Mouse (Mus musculus) bone marrow, adult 2 months (tissue): ENCODE results near the gene Cdca7l.

Experiments used
- CTCF ChIP-seq: fragments of 200-500 bp; IDR thresholded peaks from 2 replicates; pipeline ENCODE4 v1.5.1; 2011; ENCODE audit warnings: low read length, control low read depth; ENCODE audit not compliant: control insufficient read depth, insufficient read depth
- POLR2A ChIP-seq: fragments of 200-500 bp; IDR thresholded peaks from 2 replicates; pipeline ENCODE4 v1.6.1; 2011; ENCODE audit warnings: low read depth, mild to moderate bottlenecking, control low read depth, low read length, borderline replicate concordance; ENCODE audit not compliant: control insufficient read depth

DNA sequence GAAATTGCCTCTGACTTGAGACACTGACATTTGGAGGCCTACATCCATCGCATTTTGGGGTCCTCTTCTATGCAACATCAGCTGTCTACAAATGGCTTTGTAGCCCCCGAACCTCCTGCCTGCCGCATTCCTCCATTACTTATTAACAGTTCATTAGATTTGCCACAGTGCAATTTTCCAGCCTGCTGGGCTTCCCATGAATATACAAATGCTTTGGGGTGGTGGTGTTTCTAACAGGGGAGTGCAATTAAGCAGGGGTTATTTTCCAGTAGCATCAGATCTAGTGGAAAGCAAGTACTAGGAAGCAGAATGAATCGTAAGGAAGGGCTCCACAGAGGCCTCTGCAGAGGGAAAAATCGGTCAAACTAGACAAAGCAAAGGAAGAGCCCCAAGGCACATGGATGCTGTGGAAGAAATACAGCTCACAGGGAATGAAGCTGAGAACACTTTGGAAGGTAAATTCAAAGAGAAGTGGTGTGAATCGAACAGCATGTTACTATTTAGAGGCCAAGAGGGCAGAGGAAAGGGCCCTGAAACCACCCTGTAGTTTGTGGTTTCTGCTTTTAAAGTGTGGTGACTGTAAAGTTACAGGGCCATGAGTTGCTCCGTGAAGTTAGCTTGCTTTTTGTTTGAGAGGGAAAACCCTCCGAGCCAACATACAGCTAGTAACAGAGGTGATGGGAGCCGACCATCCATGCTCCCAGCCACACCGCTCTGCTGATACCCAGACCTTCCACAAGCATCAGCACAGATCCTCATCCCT lies 111.9 kb downstream of the Cdca7l start:
- no peak for TF ChIP-seq CTCF
- TF ChIP-seq POLR2A, result no peak
